Mouse (Mus musculus): ENCODE measurements around the gene Foxd4.

GRCm38 (mm10) chr19:24899578-24900544, 1.1 kb downstream of the Foxd4 start:
- no peak for TF ChIP-seq POLR2A (IDR thresholded peaks at IDR 0.05; ENCODE audit: low read depth, low read length)
- no peak for TF ChIP-seq CTCF (conservative IDR thresholded peaks at IDR 0.05; ENCODE audit: insufficient read depth, insufficient read length, low read depth, low read length)

All from kidney, adult 2 months (tissue).